Mouse (Mus musculus): ENCODE measurements around the gene Map2k3.

The Map2k3 gene

DNA sequence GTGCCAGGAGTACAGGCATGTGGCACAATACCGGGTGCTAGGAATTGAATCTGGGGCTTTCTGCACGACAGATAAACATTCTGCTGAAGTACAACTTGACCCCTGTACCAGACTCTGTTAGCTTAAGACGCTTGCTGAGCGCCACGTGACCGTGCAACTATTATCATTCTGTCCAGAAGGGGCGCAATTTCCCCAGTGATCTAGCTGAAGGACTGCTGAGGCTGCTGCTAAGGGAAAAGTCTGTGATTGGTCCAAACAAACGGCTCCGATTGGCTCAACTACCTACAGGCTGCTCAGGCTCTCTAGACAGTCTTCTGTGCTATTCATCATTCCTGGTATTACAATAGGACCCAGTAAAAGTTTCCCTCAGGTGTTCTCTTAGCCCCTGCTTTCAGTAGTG, 4.6 kb upstream of the Map2k3 start:
- DNase-seq (ENCODE audit: low read depth, low spot score): peak; percentile 98

DNA sequence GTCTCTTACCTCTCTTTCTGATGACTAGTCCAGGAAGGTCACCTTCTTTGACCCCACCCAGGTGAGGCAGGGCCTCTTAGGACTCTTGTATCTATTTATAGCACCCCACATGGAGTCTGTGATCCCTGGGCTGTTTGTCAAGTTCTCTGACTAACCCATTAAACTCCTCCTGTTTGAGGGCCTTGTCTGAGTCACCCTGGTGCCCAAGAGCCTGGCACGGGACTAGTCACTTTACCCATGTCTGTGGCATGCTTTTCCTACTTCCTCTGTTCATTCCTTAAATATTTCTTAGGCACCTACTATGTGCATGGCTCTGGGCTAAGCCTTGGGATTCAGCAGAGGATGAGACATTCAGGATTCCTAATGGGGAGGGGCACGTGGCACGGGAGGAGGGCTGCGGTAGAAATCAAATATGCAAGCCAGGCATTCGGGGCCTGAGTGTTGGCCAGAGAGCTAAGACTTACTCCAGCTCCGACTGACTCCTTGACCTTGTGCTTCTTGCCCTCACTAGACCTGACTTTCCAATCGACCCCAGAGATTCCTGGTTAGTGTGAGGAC, 1.0 kb upstream of the Map2k3 start:
- peak; percentile 73 for DNase-seq (ENCODE audit: low read depth, low spot score)

DNA sequence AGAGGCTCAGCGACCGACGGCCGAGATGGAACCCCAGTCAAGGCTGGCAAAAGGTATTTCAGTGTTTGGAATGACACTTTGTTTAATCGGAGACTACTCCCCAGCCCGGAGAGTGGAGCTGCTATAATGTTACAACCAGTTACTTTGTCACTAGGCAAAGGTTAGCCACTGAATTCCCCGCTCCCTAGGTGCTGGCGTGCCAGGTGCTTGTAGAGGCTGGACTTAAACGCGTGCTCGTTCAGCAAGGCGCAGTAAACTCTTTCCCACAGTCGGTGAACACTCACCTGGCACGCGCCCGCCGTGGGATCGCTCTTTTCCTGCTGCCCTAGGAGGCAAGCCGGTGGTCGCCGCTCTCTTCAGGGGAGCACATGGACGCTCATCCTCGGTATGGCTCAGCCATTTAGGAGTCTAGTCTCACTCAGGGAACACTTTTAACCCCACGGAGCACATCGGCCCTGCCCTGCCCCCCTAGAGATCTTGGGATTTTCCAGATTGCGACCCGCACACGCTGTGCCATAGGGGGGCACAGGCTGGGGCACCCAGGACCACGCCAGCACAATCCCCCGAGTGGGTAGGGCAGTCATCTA, 458 bp upstream of the Map2k3 start:
- DNase-seq (ENCODE audit: low read depth, low spot score): no peak

DNA sequence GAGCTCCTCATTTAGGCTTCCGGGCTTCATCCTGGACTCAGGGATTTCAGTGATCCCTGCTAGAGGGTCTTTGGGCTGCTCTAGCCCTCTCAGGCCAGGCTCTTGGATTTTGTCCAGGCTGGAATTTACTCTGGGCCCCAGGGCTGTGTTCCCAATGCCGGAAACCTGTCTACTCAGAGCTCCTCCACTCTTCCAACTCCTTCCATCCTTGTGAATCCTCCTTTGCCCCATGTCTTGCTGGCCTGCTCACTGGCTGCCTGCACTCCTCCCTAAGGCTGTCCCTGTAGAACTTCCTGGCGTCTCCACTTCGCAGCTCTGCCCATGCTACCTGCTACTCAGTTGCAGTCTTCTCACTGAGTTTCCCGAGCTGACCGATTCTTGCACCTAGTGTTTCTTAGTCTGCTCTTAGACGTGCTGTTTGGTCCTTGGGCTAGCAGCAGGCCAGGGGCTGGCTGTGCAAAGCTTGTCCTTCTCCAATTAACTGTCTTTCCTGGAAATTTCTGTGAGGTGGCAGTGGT, 729 bp downstream of the Map2k3 start:
- no peak for DNase-seq (ENCODE audit: low read depth, low spot score)

DNA sequence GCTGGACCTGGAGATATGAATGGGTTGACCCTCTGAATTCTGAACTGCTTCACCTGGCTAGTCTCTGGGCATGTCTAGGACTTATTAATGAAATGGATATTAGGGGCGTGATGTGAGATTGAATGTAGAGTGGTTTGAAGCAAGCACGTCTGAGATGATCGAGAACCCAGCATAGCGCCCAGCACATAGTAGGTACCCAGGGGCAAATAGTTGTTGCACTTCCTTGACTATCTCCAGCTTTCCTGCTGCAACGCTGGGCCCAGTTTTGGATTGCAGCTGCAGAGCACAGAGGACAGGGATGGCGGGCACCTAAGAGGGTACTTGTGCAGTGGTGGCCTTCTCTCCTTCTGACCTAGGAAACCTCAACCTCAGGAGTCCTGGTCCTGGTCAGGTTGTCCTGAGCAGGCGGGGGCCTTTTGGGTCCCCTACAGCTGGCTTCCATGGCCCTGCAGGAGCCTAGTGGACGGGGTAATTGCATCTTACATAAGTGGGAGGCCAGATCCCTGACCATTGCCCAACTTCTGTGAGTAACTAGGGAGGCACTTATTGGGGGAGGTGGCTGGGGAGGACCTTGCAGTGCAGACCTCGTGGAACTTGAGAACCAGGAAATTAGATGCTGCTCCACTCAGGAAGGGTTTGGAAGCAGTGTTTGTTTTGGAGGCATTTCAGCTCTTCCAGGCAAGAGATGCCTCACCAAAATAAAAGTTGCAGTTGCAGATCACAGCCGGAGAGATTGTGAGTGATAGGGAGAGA, 1.5 kb downstream of the Map2k3 start:
- no peak for DNase-seq (ENCODE audit: low read depth, low spot score)

DNA sequence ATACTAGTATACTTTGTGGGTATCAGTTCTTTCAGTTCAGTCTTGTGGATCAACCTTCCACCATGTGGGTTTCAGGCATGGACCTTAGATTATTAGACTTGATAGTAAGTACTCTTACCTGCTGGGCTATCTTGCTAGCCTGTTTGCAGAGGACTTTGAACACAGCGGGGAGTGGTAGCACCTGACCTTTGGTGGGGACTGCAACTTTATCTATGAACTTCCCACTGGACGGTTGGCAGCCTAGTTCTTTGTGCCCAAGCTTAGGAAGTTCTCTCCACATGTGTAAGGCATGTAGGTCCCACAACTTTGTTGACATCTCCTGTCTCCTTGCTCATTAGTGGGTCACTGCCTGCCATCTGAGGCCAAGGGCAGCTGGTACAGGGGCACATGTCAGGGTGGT, 3.0 kb downstream of the Map2k3 start:
- DNase-seq (ENCODE audit: low read depth, low spot score): no peak

DNA sequence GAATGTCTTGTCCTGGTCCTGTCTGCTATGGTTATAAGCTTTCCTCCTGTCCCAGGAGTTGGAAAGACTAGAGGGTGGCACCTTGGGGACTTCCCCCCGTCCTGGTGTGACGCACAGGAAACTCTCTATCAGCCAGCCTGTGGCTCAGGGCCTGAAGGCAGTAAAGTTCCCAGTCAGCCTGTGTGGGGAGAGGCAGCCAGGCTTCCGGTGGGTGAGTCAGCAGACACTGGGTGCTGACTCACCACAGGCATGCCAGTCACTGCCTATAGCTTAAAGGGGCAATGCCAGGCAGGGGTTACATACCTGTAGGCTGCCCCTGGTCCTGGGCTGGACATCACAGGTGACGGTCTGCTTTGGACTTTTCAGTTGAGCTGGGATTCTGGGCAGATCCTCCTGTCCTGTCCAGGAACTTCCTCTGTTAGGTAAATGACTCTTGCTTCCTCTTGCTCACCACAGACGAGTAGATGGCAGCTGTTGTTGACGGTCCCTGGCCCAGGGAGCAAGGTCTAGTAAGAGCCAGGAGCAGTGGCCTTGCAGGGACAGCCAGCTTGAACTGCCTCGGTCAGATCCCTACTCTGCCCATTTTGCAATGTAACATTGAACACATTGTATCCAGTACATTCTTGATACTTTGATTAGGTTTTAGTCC, 3.6 kb downstream of the Map2k3 start:
- DNase-seq (ENCODE audit: low read depth, low spot score): no peak

DNA sequence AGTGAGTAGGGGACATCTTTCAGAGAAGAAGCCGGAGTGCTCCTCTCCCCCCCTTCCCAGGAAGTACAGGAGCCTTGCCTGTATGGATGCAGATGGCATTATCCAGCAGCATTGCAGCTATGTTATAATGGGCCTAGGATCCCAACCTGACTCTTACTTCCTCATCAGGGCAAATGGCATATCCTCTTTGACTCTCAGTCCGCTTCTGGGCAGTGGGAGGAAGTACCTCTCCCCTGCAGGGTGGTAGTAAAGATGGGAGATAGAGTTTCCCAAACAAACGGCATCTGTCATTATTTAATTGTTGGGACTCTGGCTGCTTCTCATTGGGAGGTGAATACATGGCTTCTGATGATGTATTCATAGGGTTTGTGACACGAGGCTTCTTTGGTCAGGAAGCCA, 4.1 kb downstream of the Map2k3 start:
- DNase-seq (ENCODE audit: low read depth, low spot score): no peak

DNA sequence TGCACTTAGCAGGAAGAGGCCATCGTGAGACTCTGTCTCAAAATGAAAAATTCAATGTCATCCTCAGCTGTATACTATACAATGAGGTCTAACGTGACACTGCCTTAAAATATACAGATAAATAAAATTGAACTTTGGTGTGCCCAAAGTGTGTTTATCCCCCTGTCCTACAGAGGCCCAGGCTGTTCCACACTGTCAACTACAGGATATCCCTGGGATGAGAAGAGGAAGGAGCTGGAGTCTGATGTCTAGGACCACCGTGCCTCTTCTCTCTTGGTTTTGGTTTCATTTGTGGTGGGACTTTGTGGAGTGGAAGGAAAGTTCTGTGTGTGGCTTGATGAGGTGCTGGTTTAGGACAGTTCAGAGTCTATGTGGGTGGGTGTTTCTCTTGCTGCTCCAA, 5.8 kb downstream of the Map2k3 start:
- DNase-seq (ENCODE audit: low read depth, low spot score): no peak

DNA sequence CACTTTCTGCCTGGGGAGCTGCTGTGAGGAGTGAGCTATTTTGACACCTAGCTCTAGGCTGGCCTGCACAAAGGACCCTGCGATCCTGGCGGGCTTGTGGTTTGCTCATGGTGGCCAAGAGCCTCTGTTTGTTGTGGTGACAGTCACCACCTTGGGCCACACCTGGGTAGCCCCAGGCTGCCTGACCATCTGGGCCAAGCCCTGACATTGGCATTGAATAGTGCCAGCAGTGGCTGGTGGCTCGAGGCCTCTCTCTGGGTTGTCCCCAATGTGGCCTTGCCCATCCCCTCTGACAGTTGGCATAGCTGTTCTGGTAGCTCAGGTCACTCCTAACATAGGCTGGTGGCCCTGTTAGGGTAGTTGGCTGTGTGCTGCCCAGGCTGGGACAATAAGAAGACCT, 7.7 kb downstream of the Map2k3 start:
- no peak for DNase-seq (ENCODE audit: low read depth, low spot score)

DNA sequence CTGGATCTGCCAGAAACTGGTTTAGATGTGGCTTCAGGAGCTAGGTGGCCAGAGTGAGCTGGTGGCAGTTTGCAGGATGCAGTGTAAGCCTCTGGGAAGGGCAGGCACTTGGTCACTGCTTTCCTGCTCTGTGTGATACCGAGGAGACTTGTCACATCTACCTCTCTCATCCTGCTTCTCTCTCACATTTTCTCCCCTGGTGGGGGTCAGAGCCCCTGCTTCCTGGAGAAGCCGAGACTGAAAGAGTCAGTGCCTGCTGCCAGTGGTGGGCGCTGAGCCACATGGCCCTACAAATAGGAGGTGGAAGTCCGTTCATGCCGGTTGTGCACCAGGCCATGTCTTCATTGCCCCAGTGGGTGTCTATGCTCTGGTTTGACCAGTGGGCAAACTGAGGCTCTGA, 8.7 kb downstream of the Map2k3 start:
- DNase-seq (ENCODE audit: low read depth, low spot score): no peak

DNA sequence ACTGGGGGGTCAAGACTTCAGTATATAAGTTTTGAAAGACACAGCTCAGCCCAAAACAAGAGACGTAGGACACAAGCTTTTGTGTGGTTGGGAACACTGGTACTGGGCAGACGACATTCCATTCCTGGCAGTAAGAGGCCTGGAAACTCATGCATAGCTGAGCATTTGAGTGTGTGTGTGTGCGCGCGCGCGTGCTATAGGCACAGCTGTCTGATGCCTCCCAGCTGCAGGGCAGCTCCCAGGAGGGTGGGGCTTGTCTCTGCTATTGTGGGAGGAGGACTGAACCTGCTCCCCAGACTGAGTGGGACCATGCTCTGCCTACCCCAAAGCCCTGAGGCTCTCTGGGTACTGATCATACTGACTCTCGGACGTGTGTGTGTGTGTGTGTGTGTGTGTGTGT, 9.5 kb downstream of the Map2k3 start:
- DNase-seq (ENCODE audit: low read depth, low spot score): peak; percentile 85

DNA sequence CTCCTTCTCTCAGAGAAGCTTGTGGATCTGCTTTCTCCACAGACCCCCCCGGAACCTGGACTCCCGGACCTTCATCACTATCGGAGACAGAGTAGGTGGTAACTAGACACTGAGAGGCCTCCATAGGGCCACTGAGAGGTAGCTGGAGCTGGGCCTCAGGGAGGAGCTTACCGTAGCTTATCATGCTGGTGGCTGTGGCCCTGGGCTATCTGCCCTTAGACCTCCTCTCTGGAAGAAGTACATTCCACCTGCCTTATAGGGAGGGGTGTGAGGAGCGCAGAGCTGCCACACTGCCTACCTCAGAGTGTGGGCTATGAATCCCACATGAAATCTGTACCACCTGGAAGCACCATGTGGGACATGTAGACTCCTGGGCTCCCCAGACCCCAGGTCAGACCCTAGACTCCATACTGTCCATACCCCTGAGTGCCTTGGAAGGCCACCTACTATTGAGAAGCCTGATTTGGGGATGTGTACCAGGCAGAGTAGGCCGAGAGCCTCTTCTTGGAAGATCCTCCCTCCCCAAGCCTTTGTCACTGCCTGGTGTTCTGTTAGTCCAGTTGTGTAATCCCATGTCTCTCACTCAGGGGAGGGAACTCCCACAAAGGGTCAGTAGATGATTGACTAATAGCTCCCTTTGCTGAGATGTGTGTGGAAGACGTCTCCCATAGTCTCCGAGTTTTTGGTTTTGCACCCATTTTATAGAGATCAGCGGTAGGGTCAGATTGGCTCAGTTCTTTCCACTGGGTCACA, 10.6 kb downstream of the Map2k3 start:
- DNase-seq (ENCODE audit: low read depth, low spot score): no peak

DNA sequence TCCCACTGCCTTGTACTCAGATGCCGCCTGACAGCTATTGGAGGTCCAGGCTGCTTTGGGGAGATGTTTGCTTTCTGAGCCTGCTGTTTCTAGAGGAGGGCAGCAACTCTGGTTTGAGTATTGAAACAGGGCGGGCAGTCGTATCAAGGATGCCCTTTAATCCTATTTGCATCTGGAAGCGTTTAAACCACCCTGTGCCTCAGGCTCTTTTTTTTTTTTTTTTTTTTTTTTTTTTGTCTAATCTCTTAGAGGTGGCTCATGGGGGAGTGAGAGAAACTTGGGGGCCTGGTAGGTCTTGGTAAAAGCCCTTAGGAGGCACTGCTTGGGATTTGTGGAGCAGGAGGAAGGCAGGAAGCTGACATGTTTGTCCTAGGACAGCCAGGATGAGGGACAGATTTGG, 13.2 kb downstream of the Map2k3 start:
- DNase-seq (ENCODE audit: low read depth, low spot score): no peak

DNA sequence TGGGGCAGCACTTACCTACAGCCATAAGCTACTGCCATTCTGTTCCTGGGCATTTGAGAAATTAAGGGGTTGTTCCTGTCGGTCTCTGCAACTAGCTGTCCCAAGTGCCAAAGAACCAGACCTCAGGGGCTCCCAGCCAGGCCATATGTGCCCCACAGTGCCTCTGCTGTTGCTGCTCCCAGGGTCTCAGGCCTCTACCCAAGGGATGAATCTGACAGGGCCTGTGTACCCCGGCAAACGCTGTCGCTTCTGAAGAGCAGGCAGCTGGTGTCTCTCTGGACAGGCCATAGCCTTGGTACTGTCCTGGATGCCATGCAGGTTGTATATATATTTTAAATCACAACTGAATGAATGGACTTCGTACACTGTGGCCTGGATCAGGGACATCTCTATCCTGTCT, 20.1 kb downstream of the Map2k3 start:
- DNase-seq (ENCODE audit: low read depth, low spot score): no peak

DNA sequence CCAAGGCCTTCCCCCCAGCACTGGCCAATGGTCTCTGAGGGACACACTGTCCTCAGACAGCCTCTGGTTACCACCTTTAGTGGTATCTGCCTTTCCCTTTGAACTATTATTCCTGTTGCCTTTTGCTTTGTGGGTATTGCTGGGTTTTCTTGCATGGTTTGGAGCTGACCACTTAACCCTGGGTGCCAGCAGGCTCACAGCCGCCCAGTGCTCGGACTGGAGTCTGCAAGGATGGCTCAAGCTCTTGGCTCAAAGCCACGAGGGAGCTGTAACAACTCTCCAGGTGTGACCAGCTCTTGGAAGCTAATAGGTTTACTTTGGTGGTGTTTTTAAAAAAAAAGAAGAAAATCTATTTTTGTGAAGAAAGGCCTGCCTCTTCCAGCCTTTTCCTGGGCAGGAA, 20.5 kb downstream of the Map2k3 start:
- no peak for DNase-seq (ENCODE audit: low read depth, low spot score)

DNA sequence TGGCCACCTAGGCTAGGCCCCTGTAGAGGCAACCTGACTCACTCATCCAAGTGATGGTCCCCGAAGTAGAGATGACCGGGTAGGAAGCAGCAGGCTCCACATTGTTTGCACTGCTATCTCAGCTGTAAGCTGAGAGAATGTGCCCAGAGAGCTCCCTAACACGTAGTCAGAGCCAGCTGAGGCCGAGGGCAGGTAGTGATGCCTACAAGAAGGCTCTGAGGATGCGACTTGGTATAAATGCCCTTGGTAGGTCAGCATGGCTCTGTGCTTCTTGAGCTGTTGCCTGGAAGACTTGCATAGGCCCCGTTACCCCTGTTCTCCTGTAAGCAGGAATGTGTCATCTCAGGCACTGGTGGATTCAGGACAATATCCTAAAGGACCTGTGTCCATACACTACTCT, 21.2 kb downstream of the Map2k3 start:
- no peak for DNase-seq (ENCODE audit: low read depth, low spot score)

DNA sequence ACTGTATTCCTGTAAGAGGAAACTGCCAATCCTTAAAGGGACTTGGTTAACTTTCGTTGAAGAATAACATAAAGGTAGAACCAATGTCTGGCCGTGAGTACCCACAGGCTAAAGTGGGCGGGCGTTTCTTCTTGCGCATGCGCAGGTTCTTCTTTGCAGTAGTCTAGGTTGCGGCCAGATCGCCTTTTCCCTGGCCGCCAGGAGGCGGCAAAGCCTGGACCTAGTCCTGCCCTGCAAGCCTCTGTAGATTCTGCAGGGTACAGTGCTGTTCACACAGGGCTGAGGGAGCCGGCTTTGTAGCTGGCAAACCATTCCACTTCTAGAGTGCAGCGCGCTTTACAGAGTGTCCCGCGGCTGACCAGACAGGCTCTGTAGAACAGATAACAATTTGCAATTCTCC, 22.0 kb downstream of the Map2k3 start:
- peak; percentile 94 for DNase-seq (ENCODE audit: low read depth, low spot score)

DNA sequence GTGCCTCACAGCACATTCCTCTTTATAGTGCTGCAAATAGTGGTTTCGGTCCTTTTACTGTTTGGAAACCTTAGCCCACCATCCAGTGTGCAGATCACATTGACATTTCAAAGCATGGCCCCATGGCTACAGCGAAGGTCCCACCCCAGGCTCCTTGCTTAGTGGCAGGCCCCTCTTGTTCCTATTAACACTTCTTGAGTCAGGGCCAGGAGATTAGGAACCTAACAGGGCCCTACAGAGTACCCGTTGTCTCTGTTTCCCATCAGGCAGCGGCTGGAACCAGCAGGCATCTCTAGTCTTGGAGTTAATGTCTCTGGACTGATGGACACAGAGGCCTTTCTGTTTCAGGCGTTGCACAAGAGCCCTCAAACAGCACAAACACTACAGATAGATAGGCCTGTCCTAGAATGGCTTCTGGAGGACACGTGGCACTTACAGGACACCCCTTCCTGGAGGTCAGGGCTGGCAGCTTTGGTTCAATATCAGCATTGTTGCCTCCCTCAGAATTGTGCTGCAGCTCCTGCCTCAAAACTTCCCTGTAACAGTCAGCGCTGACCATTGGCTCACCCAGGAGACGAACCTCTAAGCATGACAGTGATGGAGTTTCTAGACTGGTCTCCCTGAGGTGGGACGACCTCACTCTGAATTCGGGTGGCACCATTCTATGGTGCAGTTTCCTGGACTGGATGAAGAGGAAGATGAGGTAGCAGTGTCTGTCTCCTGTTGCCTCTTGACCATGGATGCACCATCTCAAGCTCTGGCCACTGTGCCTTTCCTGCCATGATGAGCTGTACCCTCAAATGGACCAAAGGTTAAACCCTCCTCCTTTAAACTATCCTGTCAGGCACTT, 22.6 kb downstream of the Map2k3 start:
- no peak for DNase-seq (ENCODE audit: low read depth, low spot score)

DNA sequence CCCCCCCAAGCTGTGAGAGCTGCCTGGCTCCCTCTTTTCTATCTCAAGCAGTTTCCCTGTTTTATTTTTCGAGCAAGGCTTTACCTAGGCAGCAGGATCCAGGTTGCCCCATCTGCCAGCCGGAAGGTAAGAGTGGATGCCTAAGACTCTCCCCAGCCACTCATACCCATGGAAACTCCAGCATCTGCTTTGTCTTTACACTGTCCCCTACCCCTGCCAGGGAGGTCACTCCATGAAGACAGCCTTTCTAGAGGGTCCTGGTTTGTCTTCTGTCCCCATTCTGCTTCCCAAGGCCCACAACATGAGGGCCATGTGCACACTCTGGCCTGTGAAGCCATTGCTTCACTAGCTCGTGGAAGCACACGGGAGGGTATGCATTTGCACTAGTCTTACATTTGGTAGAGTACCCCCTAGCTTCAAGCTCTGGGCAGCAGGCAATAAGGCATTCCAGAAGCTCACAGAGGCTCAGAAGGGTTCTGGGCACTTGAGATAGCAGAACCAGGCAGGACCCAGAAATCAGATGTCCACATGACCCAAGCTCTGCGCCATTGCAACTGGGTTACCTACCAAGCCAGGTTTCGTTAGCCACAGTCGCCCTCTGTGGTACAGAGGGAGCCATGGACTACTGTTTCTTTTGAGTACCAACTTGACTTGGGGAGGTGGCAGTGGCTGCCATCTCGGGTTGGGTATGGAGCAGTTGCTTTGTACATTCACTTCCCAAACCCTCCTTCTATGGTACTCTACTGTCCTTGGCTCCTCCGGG, 24.0 kb downstream of the Map2k3 start:
- no peak for DNase-seq (ENCODE audit: low read depth, low spot score)

All from R1 (cell line).